Mouse (Mus musculus): ENCODE data around the gene Tmem171.

Gene Tmem171

GRCm38 (mm10) chr13:98693316-98693715 lies 1.3 kb downstream of the Tmem171 start:
- DNase-seq (ENCODE audit: extremely low read depth, low read depth) = no peak

DNA sequence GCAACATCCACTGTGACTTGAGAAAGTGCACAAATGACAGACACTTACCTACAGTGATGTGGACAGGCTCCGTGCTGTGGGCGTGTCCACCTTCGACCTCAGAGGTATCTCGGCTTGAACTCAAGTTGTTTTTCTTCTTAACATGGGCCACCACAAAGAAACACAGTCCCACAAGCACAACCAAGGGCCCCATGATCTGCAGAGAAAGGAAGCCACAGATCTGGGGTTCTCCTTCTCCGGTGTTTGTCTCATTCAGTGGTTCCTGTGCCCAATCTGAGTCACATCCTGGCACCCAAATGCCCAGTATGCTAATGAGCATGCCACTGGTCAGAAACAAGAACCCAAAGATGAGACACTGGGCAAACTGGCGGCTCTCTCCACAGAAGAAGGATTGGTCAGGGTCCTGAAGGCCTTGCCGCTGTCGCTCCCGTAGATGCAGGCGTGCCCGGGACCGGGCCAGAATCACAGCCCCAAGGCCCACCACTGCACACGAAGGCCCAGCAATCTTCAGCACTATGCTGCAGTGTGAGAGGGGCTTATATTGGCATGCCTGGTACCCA lies 2.6 kb downstream of the Tmem171 start:
- no peak for DNase-seq (ENCODE audit: extremely low read depth, low read depth)

DNA sequence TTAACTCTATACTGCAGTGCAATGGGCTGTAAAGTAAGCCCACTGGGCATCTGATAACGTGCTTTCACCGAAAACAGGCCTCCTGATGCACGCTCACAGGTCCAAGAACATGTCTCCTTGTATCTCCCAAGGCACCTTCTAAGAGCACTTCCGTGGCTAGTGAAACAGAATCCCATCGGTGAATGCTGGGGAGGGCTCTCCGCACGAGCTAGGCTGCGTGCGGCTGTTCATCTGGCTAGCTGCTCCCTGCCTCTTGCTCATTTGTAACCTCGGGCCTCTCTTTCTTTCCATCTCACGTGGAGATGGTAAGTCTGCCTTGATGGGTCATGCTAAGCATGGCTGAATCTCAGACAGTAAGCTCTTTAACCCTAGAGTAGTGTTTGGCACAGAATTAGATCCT lies 3.7 kb downstream of the Tmem171 start:
- no peak for DNase-seq (ENCODE audit: extremely low read depth, low read depth)

- DNase-seq (ENCODE audit: extremely low read depth, low read depth) = no peak
These were observed 4.9 kb downstream of the Tmem171 start for GRCm38 (mm10) chr13:98689605-98690290.

DNA sequence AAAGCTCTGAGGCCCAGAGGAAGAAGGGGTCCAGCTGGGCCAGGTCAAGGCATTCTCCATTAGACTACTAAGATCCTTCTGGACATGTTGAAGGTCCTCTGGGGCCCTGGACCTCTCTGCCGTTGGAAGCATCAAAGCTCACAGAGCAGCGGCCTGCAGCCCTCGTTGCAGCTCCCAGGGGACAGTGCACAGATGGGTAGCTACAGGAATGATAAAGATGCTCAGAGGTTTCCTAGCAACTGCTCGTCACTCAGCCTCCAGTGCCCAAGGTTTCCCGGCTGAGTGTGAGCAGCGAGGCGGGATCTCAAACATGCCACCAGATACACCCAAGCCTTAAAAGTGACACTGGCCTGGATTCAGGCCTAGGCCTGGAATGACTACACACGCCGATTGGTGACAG lies 6.7 kb downstream of the Tmem171 start:
- no peak for DNase-seq (ENCODE audit: extremely low read depth, low read depth)

- no peak for DNase-seq (ENCODE audit: extremely low read depth, low read depth)
These were observed 10.3 kb downstream of the Tmem171 start for GRCm38 (mm10) chr13:98684144-98684900.

GRCm38 (mm10) chr13:98683412-98683811 lies 11.2 kb downstream of the Tmem171 start:
- no peak for DNase-seq (ENCODE audit: extremely low read depth, low read depth)

DNA sequence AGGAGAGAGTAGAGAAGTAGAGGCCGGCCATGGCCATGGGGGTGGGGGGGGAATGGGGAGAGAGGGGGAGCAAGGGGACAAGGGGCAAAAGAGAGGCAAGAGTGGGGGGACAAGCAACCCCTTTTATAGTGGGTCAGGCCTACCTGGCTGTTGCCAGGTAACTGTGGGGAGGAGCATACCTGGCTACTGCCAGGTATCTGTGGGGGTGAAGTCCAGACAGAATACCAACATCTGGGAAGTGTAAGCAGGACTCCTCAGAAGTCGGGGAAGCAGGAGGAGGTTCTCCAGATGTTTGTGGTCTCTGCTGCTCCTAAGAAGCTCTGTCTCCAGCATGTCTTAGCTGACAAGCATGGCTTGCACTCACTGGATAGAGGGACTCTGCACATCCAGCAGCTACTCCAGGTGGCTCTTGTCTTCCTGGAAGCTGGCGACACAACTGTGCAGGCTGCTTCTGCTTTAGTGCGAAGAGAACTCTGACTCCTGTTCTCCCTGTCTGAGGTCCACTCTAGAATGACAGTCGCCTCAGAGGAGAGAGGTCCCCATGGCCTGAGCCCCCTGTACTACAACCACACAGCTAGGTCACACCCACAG lies 14.1 kb downstream of the Tmem171 start:
- no peak for DNase-seq (ENCODE audit: extremely low read depth, low read depth)

- DNase-seq (ENCODE audit: extremely low read depth, low read depth) = no peak
These were observed 15.0 kb downstream of the Tmem171 start for GRCm38 (mm10) chr13:98679631-98680041.

GRCm38 (mm10) chr13:98679230-98679629 lies 15.4 kb downstream of the Tmem171 start:
- DNase-seq (ENCODE audit: extremely low read depth, low read depth) = no peak

GRCm38 (mm10) chr13:98673922-98674321 lies 20.7 kb downstream of the Tmem171 start:
- no peak for DNase-seq (ENCODE audit: extremely low read depth, low read depth)

GRCm38 (mm10) chr13:98669296-98669695 lies 25.3 kb downstream of the Tmem171 start:
- no peak for DNase-seq (ENCODE audit: extremely low read depth, low read depth)

DNA sequence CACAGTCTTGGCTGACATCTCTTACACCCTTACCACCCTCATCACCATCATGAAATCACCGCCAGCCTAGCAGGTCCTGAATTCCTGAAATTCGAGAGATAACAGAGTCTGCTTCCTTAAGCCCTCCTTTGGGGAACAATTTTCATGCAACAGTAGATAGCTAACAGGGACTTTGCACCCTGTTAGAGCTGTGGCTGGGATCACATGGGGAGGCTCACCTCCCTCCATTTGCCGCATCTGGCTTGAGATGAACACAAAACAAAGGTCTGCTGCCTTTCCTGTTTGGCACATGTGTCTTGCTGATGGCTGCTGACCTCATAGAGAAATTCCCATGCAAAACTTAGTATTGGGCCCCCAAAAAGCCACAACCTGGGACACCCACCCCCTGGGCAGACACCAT lies 27.3 kb downstream of the Tmem171 start:
- DNase-seq (ENCODE audit: extremely low read depth, low read depth) = no peak

DNA sequence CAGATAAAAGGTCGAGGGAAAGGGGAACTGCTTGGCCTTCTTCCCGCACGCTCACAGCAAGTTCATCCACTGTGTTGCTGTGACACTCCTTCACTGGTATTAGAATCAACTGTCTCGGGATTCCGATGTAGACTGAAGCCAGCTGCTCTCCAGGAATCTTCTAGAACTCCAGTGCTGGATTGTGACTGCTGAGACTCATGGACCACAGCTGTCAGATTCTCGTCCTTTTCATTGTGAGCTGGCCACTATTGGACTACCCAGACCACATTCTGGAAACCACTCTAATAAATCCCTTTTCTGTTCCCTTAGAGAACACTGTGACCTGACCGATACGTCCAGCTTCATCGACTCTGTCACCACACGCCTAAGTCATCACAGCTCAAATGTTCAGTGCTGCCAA lies 29.4 kb downstream of the Tmem171 start:
- no peak for DNase-seq (ENCODE audit: extremely low read depth, low read depth)

- no peak for DNase-seq (ENCODE audit: extremely low read depth, low read depth)
These were observed 32.4 kb downstream of the Tmem171 start for GRCm38 (mm10) chr13:98662173-98662675.

DNA sequence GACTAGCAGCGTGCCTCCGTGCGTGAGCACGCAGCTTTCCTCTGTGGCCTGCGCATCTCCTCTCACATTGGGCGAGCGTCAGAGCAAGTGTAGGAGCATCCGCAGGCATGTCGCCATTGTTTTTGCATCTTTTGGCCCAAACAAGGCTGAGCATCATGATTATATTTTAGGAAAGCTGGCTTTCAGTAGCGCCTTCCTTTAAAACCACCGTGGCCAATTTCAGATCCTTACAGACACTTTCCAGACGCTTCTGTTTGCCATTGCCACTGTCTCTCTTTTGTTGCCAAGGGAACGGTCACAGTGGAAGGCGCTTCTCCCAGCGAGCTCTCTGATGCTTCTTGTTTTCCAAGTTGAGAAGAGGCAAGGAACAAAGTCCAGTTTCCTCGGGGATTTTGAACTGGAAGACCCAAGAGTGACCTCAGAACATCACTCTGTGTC lies 38.6 kb downstream of the Tmem171 start:
- DNase-seq (ENCODE audit: extremely low read depth, low read depth) = no peak

- no peak for DNase-seq (ENCODE audit: extremely low read depth, low read depth)
These were observed 39.3 kb downstream of the Tmem171 start for GRCm38 (mm10) chr13:98655346-98655745.

DNA sequence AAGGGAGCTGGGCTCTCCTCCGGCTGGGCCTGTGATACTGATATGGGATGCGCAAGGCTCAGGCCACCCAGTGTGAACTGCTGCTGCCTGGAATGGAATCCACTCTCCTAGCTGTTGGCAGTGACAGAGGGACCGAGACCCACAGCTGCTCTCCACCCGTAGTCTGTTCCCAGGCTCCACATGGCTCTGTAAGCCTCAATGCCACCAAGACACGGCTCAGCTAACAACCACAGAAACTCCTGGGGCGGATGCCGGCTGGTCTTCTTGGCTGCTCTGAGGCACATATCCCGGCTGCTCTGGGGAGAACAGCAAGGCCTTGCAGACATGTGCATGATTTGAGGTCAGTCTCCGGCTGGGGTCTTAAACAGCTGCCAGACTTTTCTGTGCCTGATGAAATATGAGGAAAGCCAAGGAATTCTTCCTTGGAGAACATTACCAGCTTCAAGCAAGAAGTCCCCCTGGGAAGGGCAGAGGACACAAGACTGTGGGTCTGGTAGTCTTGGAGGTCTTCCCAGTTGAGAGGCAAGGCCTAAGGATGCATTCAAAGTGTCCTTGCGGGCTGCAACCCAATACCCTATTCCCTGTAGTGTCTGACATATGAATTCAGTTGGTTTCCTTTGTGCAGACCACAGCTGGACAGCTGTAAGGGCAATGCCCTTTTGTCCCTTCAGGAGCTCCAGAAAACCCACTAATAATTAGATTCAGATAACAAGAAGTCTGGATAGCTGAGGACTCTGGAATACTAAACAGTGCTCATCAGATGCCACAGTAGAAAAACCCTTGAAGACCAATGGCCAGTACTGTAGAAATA lies 40.3 kb downstream of the Tmem171 start:
- DNase-seq (ENCODE audit: extremely low read depth, low read depth) = no peak

- no peak for DNase-seq (ENCODE audit: extremely low read depth, low read depth)
These were observed 42.4 kb downstream of the Tmem171 start for GRCm38 (mm10) chr13:98652194-98652593.

DNA sequence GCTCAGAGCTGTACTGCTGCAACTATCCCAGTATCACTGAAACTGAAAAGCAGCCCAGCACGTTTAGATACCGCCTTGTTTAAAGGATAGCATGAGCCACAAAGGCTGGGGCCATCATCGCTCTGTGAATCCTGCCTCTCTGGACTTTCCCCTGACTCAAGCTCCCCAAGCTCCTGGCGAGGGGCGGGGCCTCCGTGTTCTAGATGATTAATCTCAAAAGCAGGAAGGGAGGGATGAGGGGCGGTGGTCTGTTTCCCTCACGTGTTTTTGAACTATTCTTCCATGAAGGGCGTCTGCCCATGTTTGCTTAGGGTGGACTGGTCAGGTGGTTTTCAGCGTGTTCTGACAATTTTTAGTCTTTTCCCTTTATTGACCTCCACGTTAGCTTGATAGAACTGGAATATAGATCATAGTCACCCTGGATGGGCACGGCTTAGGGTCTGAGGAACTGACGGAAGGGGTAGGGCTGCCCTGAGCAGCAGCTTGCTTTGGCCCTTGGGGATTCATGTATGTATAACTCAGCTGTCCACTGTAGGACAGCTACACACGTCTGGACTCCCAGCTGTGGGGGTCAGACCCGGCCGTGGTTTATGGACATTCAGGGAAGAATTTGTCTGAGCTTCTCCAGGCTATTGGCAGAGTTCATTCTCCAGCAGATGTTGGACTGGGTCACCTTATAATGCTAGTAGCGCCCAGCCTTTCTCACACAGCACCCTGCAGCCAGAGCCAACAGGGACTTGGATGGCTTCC lies 43.2 kb downstream of the Tmem171 start:
- no peak for DNase-seq (ENCODE audit: extremely low read depth, low read depth)

Measured in MEL-GATA-1-ER (cell line).